Mouse (Mus musculus) urinary bladder, postnatal 4 days (tissue): ENCODE measurements around the gene Pdik1l.
"Not testable (repeated sequence)": the region's sequence is repeated elsewhere in the genome, so short reads cannot be mapped to it uniquely, and the experiment has no call there.

ENCODE experiments used
- DNase-seq, 2 experiments: peaks; one replicate each; pipeline ENCODE4 v3.0.0; 2021 to 2022; ENCODE audit warnings: low spot score in 2 of 2

Pdik1l gene

GRCm38 (mm10) chr4:134298626-134299497, 11.2 kb upstream of the Pdik1l start:
- DNase-seq = no peak

GRCm38 (mm10) chr4:134297369-134297768, 9.7 kb upstream of the Pdik1l start:
- no peak for DNase-seq

- no peak for DNase-seq
Measured at GRCm38 (mm10) chr4:134296523-134296922, 8.8 kb upstream of the Pdik1l start.

GRCm38 (mm10) chr4:134296096-134296495, 8.4 kb upstream of the Pdik1l start:
- DNase-seq = not testable (repeated sequence)

GRCm38 (mm10) chr4:134293692-134294163, 6.0 kb upstream of the Pdik1l start:
- no peak for DNase-seq

GRCm38 (mm10) chr4:134293061-134293691, 5.5 kb upstream of the Pdik1l start:
- DNase-seq = no peak

- peak; percentile 55 to 75 for DNase-seq
Measured at GRCm38 (mm10) chr4:134292067-134292466, 4.4 kb upstream of the Pdik1l start.

GRCm38 (mm10) chr4:134288397-134289256, 932 bp upstream of the Pdik1l start:
- DNase-seq = no peak

GRCm38 (mm10) chr4:134287168-134287564, 529 bp downstream of the Pdik1l start:
- DNase-seq = peak; percentile 97 to 98

- DNase-seq = no peak
Measured at GRCm38 (mm10) chr4:134286226-134287167, 1.2 kb downstream of the Pdik1l start.

- DNase-seq = no peak
Measured at GRCm38 (mm10) chr4:134284942-134285341, 2.8 kb downstream of the Pdik1l start.

GRCm38 (mm10) chr4:134273417-134274345, 14.0 kb downstream of the Pdik1l start:
- peak in 1 of 2 experiments; percentile 56 for DNase-seq

GRCm38 (mm10) chr4:134272731-134273416, 14.8 kb downstream of the Pdik1l start:
- no peak for DNase-seq

GRCm38 (mm10) chr4:134271979-134272378, 15.7 kb downstream of the Pdik1l start:
- DNase-seq = no peak

- DNase-seq = not testable (repeated sequence)
Measured at GRCm38 (mm10) chr4:134269622-134270021, 18.1 kb downstream of the Pdik1l start.

GRCm38 (mm10) chr4:134268102-134268655, 19.5 kb downstream of the Pdik1l start:
- no peak for DNase-seq

- no peak for DNase-seq
Measured at GRCm38 (mm10) chr4:134265860-134266585, 21.7 kb downstream of the Pdik1l start.

- peak in 1 of 2 experiments; percentile 78 for DNase-seq
Measured at GRCm38 (mm10) chr4:134263191-134263590, 24.5 kb downstream of the Pdik1l start.
